Mouse (Mus musculus) megakaryocyte, embryonic 14.5 days (primary cell): ENCODE results near the gene Pck1. TPM values are rescaled to one million over a fixed set of nuclear protein-coding genes. Genes with fewer than 3 reads are reported as not detected.
A peak's percentile ranks its signal among the peaks of the same experiment; 100 is the strongest.

Experiments
- H3K27me3 ChIP-seq: replicated peaks from 2 replicates; pipeline ENCODE3; 2012; ENCODE audit warnings: inconsistent platforms
- H3K36me3 ChIP-seq: replicated peaks from 2 replicates; pipeline ENCODE3; 2012; ENCODE audit warnings: low read length, inconsistent platforms, mixed read lengths
- H3K4me1 ChIP-seq: 2 replicates; pipeline ENCODE4 v1.6.1; 2012; ENCODE audit warnings: inconsistent platforms
- H3K4me3 ChIP-seq: replicated peaks from 2 replicates; pipeline ENCODE3; 2012; ENCODE audit warnings: moderate library complexity, mild to moderate bottlenecking, inconsistent platforms
- H3K9me3 ChIP-seq: 2 replicates; pipeline ENCODE4 v1.6.1; 2012; ENCODE audit warnings: inconsistent platforms
- FLI1 ChIP-seq: IDR thresholded peaks from 2 replicates; pipeline ENCODE4 v1.6.1; 2012; ENCODE audit warnings: low read length, inconsistent platforms, mixed read lengths
- GATA1 ChIP-seq: IDR thresholded peaks from 3 replicates; pipeline ENCODE4 v1.6.1; 2012; ENCODE audit warnings: mixed read lengths, low read length, inconsistent platforms, borderline replicate concordance
- polyA plus RNA-seq: library from polyadenylated mRNA; stranded (reverse); fragments of >175 nt; gene quantifications from 2 replicates; pipeline ENCODE4 v1.2.3, GENCODE M21; 2012; ENCODE audit warnings: low replicate concordance; ENCODE audit not compliant: insufficient read depth

Gene Pck1
- polyA plus RNA-seq, 1 experiment = not detected

GRCm38 (mm10) chr2:173172386-173172785, 19.5 kb downstream of the Pck1 start:
- Histone ChIP-seq H3K36me3 (no peaks in the 10 kb centered on the region), H3K27me3 (peaks cover 53% of the 10 kb centered on the region), H3K4me1 (peaks cover 29% of the 10 kb centered on the region), H3K9me3 (peaks cover 20% of the 10 kb centered on the region), H3K4me3 (no peak overlapping the region)
- no peak for TF ChIP-seq FLI1
- no peak for TF ChIP-seq GATA1

- H3K4me3 ChIP-seq = no peak overlapping the region
- peaks cover 20% of the 10 kb centered on the region for H3K9me3 ChIP-seq
- TF ChIP-seq FLI1 = no peak
- TF ChIP-seq GATA1 = no peak
- peaks cover 29% of the 10 kb centered on the region for H3K4me1 ChIP-seq
- no peaks in the 10 kb centered on the region for H3K36me3 ChIP-seq
- H3K27me3 ChIP-seq = peaks cover 55% of the 10 kb centered on the region
Observed at GRCm38 (mm10) chr2:173173008-173173407, 20.2 kb downstream of the Pck1 start.

GRCm38 (mm10) chr2:173173521-173174511, 21.0 kb downstream of the Pck1 start:
- Histone ChIP-seq H3K36me3 (no peaks in the 10 kb centered on the region), H3K27me3 (peaks cover 53% of the 10 kb centered on the region), H3K4me1 (peaks cover 29% of the 10 kb centered on the region), H3K9me3 (peaks cover 20% of the 10 kb centered on the region), H3K4me3 (peak overlapping the region; percentile 48)
- TF ChIP-seq FLI1 (no peak), GATA1 (no peak)

- Histone ChIP-seq H3K9me3 (peaks cover 20% of the 10 kb centered on the region), H3K4me3 (no peak overlapping the region), H3K36me3 (no peaks in the 10 kb centered on the region), H3K4me1 (peaks cover 29% of the 10 kb centered on the region), H3K27me3 (peaks cover 51% of the 10 kb centered on the region)
- TF ChIP-seq FLI1 (no peak), GATA1 (no peak)
Observed at GRCm38 (mm10) chr2:173174569-173174968, 21.7 kb downstream of the Pck1 start.

- H3K9me3 ChIP-seq = peaks cover 20% of the 10 kb centered on the region
Observed at GRCm38 (mm10) chr2:173175703-173176102, 22.9 kb downstream of the Pck1 start.

GRCm38 (mm10) chr2:173177481-173177880, 24.6 kb downstream of the Pck1 start:
- peaks cover 17% of the 10 kb centered on the region for H3K9me3 ChIP-seq

More at GRCm38 (mm10) chr2:173175703-173176102, 22.9 kb downstream of the Pck1 start:
- peaks cover 43% of the 10 kb centered on the region for H3K27me3 ChIP-seq
- peaks cover 29% of the 10 kb centered on the region for H3K4me1 ChIP-seq
- H3K4me3 ChIP-seq = no peak overlapping the region
- H3K36me3 ChIP-seq = no peaks in the 10 kb centered on the region
- no peak for TF ChIP-seq FLI1
- no peak for TF ChIP-seq GATA1

GRCm38 (mm10) chr2:173177951-173178350, 25.1 kb downstream of the Pck1 start:
- no peaks in the 10 kb centered on the region for H3K36me3 ChIP-seq
- peaks cover 11% of the 10 kb centered on the region for H3K4me1 ChIP-seq
- peaks cover 17% of the 10 kb centered on the region for H3K9me3 ChIP-seq
- H3K4me3 ChIP-seq = no peak overlapping the region
- TF ChIP-seq FLI1 = no peak
- TF ChIP-seq GATA1 = no peak
- H3K27me3 ChIP-seq = peaks cover 32% of the 10 kb centered on the region

More at GRCm38 (mm10) chr2:173177481-173177880, 24.6 kb downstream of the Pck1 start:
- H3K36me3 ChIP-seq = no peaks in the 10 kb centered on the region
- H3K4me1 ChIP-seq = peaks cover 16% of the 10 kb centered on the region
- no peak for TF ChIP-seq GATA1
- no peak for TF ChIP-seq FLI1
- H3K4me3 ChIP-seq = no peak overlapping the region
- peaks cover 32% of the 10 kb centered on the region for H3K27me3 ChIP-seq

- TF ChIP-seq FLI1 (no peak), GATA1 (no peak)
- Histone ChIP-seq H3K36me3 (no peaks in the 10 kb centered on the region), H3K9me3 (peaks cover 17% of the 10 kb centered on the region), H3K4me3 (no peak overlapping the region), H3K4me1 (peaks cover 2% of the 10 kb centered on the region), H3K27me3 (peaks cover 36% of the 10 kb centered on the region)
Observed at GRCm38 (mm10) chr2:173179046-173179445, 26.2 kb downstream of the Pck1 start.

- Histone ChIP-seq H3K36me3 (no peaks in the 10 kb centered on the region), H3K4me3 (no peak overlapping the region), H3K27me3 (peaks cover 40% of the 10 kb centered on the region), H3K4me1 (no peaks in the 10 kb centered on the region), H3K9me3 (peaks cover 10% of the 10 kb centered on the region)
- TF ChIP-seq GATA1 = no peak
- no peak for TF ChIP-seq FLI1
Observed at GRCm38 (mm10) chr2:173180026-173180425, 27.2 kb downstream of the Pck1 start.

GRCm38 (mm10) chr2:173180721-173181388, 28.0 kb downstream of the Pck1 start:
- Histone ChIP-seq H3K27me3 (peaks cover 48% of the 10 kb centered on the region), H3K9me3 (peaks cover 3% of the 10 kb centered on the region), H3K4me3 (no peak overlapping the region), H3K4me1 (no peaks in the 10 kb centered on the region), H3K36me3 (no peaks in the 10 kb centered on the region)
- TF ChIP-seq GATA1 (no peak), FLI1 (no peak)
